Mouse (Mus musculus) heart, postnatal 0 days (tissue): ENCODE data around the gene Stx8.

Experiments
- CTCF ChIP-seq: IDR thresholded peaks from 2 replicates; pipeline ENCODE4 v1.5.1; 2016; ENCODE audit warnings: antibody characterized with exemption, control low read depth, low read depth
- EP300 ChIP-seq: IDR thresholded peaks from 2 replicates; pipeline ENCODE4 v1.6.1; 2016; ENCODE audit warnings: antibody characterized with exemption, low read depth

DNA sequence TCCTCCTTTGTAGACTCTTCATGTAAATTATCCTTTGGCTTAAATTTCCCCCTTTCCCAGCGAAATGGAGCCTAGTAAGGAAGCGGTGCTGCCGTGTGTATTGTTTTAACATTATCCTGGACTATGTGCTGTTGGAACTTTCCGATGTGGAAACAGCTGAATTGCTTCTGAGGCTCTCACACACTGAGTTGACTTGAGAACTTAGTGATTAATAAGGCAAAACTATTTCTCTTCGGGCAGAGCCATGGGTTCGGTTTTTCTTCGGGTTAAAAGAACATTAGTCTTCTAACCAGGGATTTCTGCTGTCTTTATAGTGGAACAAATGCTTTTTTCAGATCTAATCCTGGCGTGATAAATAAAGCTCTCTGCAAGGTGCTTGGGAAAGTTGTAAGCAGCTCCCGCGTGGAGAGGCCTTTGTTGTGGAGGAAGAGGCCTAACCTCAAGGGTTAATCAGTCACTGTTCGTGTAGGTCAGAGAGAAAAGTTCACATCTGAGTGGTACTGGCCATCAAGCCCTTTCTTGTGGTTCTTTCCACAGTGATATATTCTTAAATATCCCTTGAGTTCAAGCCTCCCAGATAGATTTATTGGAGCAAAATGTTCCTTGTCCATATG, 106.7 kb downstream of the Stx8 start:
- TF ChIP-seq CTCF (no peak), EP300 (no peak)
